Mouse (Mus musculus) spleen, adult 2 months (tissue): ENCODE data around the gene Hist1h4h.
"Not testable (repeated sequence)": the region's sequence is repeated elsewhere in the genome, so short reads cannot be mapped to it uniquely, and the experiment has no call there.

ENCODE experiments used
- CTCF ChIP-seq: fragments of 200-500 bp; IDR thresholded peaks from 2 replicates; pipeline ENCODE4 v1.5.1; 2011; ENCODE audit warnings: mild to moderate bottlenecking, inconsistent platforms; ENCODE audit not compliant: insufficient read depth, insufficient read length, insufficient replicate concordance; ENCODE audit errors: extremely low read depth
- POLR2A ChIP-seq: fragments of 200-500 bp; IDR thresholded peaks from 2 replicates; pipeline ENCODE4 v1.6.1; 2011; ENCODE audit warnings: low read depth, low read length, inconsistent platforms

- not testable (repeated sequence) for TF ChIP-seq CTCF, POLR2A
Measured at GRCm38 (mm10) chr13:23573034-23573897, 42.4 kb downstream of the Hist1h4h start.
